Mouse (Mus musculus): ENCODE measurements around the gene Cd24a.

The Cd24a gene

GRCm38 (mm10) chr10:43624791-43625398 is 46.8 kb downstream of the Cd24a start:
- no peak for DNase-seq (ENCODE audit: extremely low read depth, low read depth, low spot score)

- DNase-seq (ENCODE audit: extremely low read depth, low read depth, low spot score), result no peak
These were observed 47.5 kb downstream of the Cd24a start for GRCm38 (mm10) chr10:43625578-43625977.

GRCm38 (mm10) chr10:43629216-43629615 is 51.1 kb downstream of the Cd24a start:
- no peak for DNase-seq (ENCODE audit: extremely low read depth, low read depth, low spot score)

GRCm38 (mm10) chr10:43629857-43630256 is 51.8 kb downstream of the Cd24a start:
- no peak for DNase-seq (ENCODE audit: extremely low read depth, low read depth, low spot score)

GRCm38 (mm10) chr10:43630634-43631033 is 52.5 kb downstream of the Cd24a start:
- DNase-seq (ENCODE audit: extremely low read depth, low read depth, low spot score), result no peak

GRCm38 (mm10) chr10:43631049-43631448 is 53.0 kb downstream of the Cd24a start:
- no peak for DNase-seq (ENCODE audit: extremely low read depth, low read depth, low spot score)

- no peak for DNase-seq (ENCODE audit: extremely low read depth, low read depth, low spot score)
These were observed 53.7 kb downstream of the Cd24a start for GRCm38 (mm10) chr10:43631639-43632354.

- DNase-seq (ENCODE audit: extremely low read depth, low read depth, low spot score), result no peak
These were observed 55.0 kb downstream of the Cd24a start for GRCm38 (mm10) chr10:43633117-43633516.
